Mouse (Mus musculus) megakaryocyte progenitor cell, adult 5-6 weeks (primary cell): Measurements from ENCODE around the gene Dennd5a. TPM values are rescaled to one million over a fixed set of nuclear protein-coding genes. Genes with fewer than 3 reads are reported as not detected.
A peak's percentile ranks its signal among the peaks of the same experiment; 100 is the strongest.

Source experiments
- ATAC-seq: replicated peaks from 2 replicates; pipeline ENCODE4 v1.8.0; 2016; ENCODE audit warnings: mild to moderate bottlenecking, moderate TSS enrichment, inconsistent platforms; ENCODE audit not compliant: poor library complexity
- total RNA-seq, 2 experiments: library from RNA; stranded (forward) in 1 of 2; stranded (reverse) in 1 of 2; fragments of 157-497, 149-512 nt in 1 of 2; fragments of 200-1000 nt in 1 of 2; gene quantifications; 2 replicates each; pipeline versions ENCODE4 v1.2.3 to v1.2.4; 2015 to 2017

Dennd5a gene
- total RNA-seq, 2 experiments from 2014 or later, result 54.9 to 103 TPM

DNA sequence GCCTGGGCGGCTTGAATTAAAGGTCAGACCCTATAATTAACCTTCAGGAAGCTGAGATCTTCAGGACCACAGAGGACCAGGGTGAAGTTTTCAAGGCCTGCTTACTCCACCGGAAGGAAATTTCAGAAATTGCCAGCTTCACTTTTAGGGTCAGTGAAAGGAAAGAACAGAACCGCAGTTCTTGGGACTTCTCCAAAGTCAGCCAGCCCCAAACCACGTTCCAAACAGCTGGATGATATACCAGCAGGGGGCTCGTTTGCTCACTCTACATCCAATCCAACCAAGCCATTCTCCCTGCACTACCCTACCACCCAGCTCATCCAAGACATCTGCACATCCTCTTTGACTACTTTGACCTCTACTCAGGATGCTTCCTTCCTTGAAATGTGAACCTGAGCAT, 71.0 kb downstream of the Dennd5a start:
- peak; percentile 69 for ATAC-seq

DNA sequence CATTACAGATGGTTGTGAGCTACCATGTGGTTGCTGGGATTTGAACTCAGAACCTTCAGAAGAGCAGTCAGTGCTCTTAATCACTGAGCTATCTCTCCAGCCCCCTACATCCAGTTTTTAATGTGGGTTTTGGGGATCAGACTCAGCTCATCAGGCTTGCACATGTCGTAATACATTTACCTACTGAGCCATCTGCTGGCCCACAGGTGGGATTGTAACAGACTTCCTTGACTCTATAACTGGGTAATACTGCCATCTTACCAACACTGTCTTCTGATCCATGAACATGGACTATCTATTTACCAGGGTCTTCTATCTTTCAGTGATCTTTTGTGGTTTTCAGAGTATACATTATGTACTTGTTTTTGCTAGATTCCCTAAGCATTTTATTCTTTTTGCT, 74.0 kb downstream of the Dennd5a start:
- ATAC-seq, result no peak

DNA sequence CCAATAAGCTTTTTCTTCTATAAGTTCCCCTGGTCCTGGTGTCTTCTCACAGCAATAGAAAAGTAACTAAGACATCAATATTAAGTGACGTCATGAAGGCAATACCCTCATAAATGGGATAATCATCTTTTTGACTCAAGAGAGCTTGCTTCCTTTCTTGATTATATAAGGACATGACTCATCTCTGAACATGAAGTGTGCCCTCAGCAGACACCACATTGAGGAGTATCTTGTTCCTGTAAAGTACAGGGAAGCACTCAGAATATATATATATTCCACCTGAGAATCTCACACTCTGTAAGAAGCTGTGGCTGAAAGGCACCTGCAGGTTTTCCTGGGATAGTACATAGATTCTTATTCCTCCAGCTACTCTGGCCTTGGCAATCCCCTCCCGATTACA, 77.7 kb downstream of the Dennd5a start:
- no peak for ATAC-seq

DNA sequence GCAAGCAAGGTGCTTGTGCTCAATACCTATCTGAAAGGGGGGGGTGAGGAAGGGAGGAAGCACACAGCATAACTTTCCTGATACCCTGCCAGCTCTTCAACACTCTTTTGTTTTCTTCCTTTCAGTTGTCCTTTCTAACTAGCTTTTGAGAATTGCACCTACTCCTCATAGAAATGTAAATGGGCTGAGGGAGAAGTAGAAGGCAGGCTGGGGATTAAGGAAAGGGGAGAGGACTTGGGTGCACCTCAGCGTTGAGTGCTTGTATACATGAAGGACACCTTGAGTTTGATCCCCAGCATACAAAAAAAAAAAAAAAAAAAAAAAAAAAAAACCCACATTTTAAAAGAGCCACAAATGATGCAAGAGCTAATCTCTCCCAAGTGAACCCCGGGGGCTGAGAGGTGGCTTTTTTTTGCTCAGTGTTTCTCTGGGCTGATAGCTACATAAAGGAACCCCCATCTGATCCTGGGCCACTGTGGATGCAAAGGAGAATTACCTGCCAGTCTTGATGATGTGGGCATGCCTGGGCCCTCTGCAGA, 78.6 kb downstream of the Dennd5a start:
- no peak for ATAC-seq

DNA sequence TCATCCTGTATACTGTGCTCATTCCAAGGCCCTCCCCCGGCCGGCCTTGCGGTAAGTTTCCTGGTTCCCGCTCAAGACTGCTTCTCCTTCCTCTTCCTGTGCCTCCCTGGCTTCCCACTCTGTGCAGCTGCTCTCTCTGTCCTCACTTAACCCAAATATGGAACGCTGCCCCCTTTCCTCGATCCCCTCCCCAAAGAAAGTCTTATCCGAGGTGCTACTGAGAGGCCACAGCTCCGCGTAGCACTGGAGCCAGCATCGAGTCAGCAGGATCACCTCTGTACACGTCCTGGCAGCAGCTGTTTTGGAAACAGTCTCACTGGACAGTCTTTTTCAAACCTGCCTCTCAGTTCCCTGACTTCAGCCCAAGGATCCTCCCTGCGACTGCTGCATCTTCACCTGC, 81.1 kb downstream of the Dennd5a start:
- ATAC-seq, result peak; percentile 38

DNA sequence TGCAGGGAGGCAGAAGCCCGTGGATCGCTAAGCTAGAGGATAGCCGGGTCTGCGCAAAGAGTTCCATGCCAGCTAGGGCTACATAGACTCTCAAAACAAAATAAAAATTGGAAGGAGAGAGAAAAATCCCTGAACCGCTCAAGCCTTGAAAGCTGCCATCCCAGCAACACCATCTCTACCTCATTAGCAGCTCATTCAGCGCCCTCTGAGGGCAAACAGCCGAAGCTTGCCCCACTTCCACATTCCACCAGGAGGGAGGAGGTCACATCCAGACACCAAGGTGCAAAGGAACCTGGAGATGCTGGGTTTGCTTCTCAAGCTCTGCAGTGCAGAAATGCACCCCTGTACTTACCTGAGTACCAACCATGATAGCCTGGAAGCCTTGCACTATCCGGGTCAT, 84.2 kb downstream of the Dennd5a start:
- ATAC-seq, result no peak

DNA sequence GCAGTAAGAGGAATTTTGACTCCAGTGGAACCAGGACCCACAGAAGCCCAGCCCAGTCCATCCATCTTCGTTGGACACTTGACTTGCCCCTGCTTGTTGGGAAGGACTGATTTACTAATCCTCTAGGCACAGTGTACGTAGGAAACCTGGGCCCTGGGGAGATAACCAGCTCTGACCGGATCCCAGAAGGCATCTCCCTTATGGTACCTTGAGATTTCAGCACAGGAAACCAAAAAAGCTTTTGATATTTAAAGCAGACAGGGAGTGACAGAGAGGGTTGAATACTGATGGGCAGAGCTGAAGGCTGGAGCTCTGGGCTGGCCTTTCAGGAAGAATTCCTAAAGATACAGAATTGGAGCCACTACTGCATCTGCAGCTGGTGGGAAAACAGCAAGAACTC, 84.7 kb downstream of the Dennd5a start:
- ATAC-seq, result no peak

DNA sequence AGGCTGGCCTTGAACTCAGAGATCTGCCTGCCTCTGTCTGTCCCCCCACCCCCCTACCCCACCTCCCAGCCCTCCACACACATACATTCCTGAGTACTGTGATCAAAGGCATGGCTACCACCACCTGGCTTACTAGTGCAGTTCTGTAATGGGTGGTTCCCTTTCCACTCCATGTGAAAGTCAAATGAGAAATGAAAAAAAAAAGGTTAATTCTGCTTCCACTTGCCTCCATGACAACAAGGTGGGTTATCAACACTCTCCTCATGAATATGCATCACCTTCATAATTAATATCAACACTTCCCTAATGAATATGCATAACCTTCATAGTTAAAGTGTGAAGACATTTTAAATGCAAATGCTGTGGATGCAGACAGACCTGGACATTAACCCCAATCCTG, 85.2 kb downstream of the Dennd5a start:
- no peak for ATAC-seq

DNA sequence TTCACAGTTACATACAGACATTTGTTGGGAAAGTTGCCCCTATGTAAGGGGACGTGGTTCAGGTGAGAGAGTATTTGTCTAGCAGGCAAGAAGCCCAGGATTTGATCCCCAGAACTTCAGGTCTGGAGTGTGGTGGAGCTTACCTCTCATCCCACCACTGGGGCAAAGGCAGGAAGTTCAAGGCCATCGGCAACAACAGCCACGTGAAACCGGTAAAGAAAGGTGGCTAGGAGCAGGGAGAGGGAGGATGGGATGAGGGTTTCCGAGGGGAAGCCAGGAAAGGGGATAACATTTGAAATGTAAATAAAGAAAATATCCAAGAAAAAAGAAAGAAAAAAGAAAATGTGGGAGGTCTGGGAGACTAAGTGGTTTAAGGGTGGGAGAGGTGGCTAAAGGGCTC, 87.1 kb downstream of the Dennd5a start:
- ATAC-seq, result no peak

DNA sequence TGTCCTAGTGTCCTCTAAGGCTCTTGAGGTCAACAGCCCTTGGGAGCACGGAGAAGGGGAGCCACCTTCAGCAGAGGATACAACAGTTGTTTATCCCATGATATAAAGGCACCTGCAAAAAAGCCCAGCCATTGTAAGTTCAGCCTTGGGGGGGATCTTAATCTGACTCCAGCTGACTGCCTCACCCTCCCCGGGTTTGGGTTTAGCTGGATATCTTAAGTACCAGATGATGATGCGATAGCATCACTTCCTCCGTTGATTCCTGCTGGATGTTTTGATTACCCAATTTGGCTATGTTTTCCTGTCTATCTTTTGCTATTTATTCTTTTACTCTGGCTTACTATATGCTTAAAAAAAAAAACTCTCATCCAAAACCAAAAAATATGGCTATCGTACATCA, 89.0 kb downstream of the Dennd5a start:
- no peak for ATAC-seq

DNA sequence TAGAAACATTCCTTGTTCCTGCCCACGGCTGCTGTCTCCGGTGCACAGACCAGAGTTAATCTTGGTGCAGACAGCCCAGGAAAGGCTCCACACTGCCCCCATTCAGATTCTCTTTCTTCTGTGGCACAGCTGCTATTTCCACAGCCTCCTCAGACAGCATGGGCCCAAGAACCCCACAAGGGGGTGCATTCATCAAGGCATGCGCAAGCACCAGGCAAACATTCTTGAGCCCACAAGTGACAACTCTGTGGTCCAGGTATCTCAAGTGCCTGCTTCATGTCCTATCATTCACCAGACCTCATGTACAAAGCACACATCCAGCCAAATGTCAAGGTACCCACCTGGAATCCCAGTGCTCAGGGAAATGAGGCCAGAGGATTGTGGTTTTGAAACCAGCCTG, 91.8 kb downstream of the Dennd5a start:
- peak; percentile 35; the same call in 1 of the 2 replicates for ATAC-seq

DNA sequence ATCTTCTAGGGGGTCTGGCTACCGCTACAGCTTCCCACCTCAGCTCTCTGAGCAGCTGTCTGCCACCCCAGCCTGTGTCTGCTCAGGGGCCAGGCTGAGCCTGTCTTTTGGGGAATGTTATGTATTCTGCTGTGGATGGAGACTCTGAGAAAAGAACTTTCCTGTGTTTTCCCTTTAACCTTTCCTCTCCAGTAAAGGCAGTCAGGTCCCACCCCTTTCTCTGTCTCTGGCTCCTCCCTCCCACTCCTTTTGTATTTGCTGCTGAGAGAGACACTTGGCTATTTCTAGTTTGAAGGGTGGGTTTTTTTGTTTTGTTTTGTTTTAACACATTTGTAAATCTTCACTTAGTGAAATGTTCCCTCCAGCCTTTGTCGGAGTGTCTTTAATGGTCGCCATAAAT, 93.6 kb downstream of the Dennd5a start:
- ATAC-seq, result no peak

DNA sequence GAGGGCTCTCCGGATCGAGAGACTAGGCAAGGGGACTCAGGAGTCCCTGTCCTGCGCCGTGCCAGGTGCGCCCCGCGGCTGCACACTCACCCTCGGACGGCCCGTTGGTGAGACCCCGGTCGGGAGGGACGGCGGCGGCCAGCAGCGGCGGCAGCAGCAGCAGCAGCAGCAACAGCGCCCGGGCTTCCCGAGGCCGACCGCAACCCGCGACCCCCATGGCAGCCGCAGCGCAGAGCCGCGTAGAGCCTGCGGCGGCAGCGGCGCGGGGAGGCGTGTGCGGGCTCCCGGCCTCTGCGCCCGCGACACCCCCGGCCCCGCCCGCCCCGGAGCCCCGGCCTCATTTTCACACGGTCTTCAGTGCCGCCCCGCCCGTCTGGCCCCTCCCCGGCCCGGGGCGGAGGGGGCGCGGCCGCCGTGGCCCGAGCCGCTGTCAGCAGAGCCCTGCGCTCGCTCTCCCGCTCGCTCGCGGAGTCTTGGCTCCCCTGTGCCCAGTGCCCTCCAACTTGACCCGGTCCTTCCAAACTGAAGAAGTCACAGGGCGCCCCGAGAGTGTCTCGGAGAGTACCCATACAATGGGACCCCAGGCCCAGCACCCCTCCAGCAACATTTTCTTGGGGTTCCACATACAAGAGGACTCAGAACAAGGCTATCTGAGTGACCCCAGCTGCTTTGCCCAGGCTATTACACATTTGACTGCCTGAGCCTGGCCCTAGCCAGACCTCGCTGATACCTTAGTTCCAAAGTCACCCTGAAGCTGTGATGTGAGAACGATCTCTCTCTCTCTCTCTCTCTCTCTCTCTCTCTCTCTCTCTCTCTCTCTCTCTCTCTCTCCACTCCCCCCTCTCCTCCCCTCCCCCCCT, 94.7 kb downstream of the Dennd5a start, which contains the start of gene Scube2:
TSS of gene Scube2 (minus strand) at position 310 of the 860 bp plus-strand sequence.
- ATAC-seq, result peak; percentile 46; the same call in 1 of the 2 replicates

DNA sequence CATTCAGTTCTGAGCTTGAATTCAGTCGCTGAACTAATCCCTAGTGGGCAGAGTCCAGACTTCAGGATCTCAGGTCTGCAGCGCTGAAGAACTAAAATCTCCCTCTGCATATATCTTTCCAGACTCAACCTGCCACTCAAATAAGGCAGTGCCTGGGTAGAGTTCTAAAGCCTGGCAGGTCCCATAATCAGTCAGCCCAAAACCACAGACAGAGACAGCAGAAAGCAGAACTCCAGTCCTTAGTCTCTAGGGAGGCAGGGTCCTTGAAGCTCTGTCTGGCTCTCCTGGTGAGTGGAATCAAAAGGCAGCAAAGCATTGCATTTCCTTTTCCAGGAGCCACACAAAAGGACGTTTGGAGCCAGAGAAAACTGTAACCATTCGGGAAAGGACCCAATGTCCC, 96.7 kb downstream of the Dennd5a start:
- ATAC-seq, result peak; percentile 52

DNA sequence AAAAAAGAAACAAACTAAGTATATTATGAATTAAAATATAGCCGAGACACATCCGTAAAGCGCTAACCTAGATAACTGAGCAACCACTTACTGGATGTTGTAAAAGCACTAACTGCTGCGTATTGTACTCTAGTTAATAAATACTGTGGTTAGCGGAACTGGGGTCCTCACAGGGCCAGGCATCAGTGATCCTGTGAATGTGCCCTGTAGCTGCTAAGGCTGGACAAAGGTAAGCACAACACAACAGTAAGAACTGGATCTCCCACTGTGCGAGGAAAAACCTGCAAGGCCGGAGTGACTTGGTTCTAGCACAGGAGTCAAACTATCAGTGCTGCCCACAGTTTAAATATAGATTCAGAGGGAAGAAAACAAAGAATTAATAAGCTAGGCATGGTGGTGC, 100.1 kb downstream of the Dennd5a start:
- ATAC-seq, result no peak

DNA sequence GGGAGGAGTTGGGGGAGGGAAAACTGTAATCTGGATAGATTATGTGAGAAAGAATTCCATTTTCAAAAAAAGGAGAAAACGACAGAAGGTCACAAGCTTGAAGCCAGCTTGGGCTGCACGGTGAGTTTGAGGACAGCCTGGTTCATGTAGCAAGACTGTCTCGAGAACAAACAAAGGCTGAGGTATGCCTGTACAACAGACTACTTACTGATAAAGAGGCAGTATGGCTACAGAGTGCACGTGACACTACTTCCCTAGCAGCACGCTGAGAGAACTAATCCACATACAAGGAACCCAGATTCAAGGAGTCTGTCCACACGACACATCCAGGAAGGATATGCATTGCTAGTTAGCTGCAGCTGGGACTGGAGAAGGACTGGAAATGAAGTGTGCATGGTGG, 100.9 kb downstream of the Dennd5a start:
- ATAC-seq, result peak; percentile 41; the same call in 1 of the 2 replicates

DNA sequence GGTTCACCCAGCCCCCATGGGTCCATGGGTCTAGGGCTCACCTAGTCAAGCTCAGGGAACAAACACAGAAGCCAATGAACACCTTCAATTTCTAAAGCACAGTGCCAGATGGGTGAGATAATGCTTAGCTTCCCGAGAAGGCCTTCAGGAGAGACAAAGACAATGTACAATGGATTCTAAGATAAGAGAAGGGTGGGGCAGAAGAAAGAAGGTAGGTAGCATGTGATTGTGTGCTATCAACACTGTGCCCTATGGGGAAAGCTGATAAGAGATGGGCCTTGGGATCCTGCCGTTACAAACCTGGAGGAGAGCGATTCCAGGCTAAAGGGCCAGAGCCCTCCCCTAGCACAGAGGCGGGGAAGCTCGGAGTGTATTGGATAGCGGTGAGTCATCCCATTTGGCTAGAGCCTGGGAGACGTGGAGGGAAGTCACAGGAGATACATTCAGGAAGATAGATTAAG, 107.5 kb downstream of the Dennd5a start:
- ATAC-seq, result peak; percentile 74

DNA sequence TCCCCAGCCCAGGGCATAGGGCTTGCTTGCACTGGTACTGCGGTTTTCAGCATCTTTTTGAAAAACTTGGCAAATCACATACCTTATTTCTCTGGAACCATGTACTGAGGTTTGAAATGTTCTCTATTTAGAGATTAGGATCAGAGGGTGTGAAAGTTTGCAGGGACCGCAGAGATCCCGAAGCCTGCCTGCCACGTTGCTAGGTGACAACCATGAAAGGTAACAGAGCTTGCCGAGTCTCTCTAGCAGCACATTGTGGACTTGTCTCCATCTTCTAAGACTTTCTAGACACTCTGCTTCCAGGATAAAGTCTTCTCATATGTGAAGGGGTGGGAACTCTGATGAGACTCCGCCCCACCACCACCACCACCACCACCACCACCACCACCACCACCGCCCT, 108.3 kb downstream of the Dennd5a start:
- ATAC-seq, result no peak

DNA sequence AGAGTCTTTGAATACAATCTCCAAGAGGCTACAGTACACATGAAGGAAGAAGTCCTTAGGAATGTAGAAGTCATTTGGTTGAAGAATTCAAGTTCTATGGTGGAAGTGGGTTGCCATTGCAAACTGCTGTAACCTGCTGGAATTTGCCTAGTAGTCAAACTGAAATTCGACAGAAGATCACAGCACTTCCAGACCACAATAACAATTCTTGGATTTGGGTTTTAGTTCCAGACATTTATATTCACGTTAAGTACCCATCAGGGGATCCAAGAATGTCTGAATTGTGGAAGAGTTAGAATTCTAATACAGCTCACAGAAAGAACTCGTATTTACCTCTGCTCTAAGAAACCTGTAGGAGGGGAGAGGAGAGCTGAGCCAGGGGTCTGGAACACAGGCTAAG, 109.7 kb downstream of the Dennd5a start:
- ATAC-seq, result no peak

DNA sequence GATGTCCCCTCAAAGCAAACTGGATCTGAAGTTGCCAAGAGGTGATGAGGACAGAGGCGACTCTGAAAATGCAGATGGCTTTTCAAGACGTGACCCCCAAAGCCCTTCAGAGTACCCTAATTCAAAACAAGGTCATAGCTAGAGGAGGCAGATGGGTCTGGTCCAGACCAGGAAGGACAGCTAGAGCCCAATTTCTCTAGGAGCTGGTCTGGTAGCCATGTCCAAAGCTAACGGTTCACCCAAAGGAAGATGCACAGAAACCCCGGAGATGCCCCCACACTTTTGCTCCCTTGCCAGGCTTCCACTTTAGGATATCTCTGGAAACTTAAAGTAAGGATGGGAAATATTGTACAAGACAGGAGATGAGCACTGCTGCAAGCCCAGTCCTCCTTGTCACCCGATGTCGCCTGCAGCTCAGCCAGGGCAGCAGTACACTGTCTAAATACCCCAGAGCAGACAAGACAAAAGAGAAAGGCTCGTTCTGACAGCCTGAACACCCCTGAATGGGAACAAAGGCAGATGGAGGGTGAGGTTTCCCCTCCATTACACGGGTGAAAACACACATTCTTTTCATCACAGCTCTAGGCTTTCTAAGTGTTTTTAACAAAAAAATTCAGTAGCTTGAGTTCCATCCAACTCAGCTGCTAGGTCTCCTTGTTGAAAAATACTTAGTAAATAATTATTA, 110.4 kb downstream of the Dennd5a start:
- ATAC-seq, result no peak

DNA sequence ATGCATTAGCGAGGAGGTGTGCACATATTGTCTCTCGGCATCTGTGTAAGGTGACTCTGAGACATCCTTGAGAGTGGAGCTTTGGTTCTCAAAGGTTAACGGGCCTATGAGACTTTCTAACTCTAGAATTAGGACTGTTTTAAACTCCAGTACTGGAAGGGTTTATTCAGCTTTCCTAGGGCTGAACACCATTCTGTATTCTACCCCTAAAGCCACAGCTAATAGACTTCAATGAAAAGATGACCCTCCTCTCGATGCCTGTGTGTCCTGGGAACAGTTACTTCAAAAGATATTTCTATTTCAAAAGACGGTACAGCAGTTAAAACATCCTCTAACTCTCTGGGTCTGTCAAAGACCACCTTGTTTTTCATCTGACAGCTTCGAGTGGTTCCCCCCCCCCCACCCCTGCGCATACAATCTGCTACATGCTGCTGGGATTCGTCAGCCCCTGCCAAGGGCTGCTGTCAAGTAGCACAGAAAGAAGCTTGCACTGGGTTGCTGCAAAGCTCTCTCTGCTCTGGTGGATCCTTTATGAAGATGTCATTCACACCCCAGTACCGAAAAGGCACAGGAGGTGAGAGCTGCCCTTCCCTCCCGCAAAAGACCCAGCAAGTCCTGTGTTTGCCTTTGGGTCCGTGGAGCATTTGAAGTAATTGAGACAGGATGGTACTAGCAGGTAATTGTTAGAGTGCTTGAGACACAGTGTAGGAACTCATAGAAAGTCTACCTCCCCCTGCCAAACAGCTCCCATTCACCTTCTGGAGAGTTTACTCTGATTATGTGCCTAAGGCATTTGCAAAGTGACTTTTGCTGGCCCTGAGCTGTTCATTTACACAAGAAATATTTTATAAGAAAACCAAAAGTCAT, 111.2 kb downstream of the Dennd5a start:
- no peak for ATAC-seq
